Mouse (Mus musculus) activated CD4-positive, CD25-positive, alpha-beta regulatory T cell, adult 4 months (primary cell): ENCODE measurements around the gene Eif3k. TPM values are rescaled to one million over a fixed set of nuclear protein-coding genes. Genes with fewer than 3 reads are reported as not detected.

Experiments
- ATAC-seq: one replicate; pipeline ENCODE4 v1.8.0; 2017
- polyA plus RNA-seq, 2 experiments: library from polyadenylated mRNA; unstranded; fragments of 100-300 nt; shearing (Covaris generic); gene quantifications; one replicate each; pipeline ENCODE4 v1.2.1; 2017

The Eif3k gene
- polyA plus RNA-seq, 2 experiments from 2014 or later = 603 to 630 TPM

DNA sequence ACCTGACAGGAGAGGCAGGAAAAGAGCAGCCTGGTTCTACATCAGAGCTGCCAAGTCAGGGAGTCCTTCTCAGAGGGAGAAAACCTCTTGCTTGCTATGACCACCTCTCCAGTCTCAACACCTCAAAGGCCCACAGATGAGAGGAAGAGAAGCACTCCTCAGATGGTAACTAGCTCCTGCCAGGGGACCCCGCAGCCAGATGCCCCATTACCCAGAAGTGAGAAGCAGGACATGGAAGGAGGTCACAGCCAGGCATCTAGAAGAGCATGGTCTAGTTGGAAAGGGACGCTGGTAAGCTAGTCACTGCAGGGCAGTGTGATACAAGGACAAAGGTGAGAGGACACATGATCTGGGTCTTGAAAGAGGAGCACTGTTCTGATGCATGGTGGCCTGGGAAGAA lies 47.8 kb downstream of the Eif3k start:
- no peak for ATAC-seq

DNA sequence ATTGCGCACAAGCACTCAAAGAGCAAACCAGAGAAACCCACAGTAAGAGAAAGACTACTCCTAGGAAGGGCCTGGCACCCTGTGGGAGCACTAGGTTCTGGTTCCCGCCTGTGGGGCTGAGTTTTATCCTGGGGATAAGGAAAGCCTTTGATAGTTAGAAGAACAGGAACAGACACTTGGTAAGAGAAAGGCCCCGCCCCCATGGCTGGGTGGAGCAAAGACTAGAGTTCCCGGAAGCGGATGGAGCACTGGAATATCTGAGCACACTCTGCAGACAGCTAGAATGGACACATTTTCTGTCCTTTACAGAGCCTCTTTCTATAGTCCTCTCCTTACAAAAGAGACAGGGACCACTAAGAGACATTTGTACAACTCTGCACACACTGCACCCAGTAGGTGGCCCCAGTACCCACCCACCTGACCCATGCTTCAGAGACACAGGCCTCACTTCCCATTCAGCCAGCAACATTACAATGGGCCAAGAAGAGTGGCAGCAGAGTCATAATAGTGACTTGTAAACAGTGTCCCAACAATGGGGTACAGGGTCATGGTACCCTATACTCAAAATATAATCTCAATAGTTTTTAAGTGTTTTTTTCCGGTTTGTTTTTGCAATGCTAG lies 49.1 kb downstream of the Eif3k start:
- ATAC-seq = no peak

DNA sequence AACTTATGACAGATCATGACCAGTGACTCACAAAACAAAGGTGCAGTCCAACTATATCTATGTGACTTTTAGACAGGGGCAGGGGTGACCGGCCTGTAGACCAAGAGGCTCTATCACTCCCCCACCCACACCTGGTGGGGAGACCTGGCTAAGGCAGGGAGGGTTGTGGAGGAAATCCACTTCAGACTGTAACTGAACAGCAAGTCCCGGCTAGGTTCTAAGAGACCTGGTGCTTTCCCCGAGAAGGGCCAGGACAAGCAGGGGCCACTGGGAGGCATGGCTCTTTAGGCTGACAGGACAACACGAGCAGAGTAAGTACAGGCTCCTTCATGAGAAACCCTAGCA lies 50.0 kb downstream of the Eif3k start:
- no peak for ATAC-seq

DNA sequence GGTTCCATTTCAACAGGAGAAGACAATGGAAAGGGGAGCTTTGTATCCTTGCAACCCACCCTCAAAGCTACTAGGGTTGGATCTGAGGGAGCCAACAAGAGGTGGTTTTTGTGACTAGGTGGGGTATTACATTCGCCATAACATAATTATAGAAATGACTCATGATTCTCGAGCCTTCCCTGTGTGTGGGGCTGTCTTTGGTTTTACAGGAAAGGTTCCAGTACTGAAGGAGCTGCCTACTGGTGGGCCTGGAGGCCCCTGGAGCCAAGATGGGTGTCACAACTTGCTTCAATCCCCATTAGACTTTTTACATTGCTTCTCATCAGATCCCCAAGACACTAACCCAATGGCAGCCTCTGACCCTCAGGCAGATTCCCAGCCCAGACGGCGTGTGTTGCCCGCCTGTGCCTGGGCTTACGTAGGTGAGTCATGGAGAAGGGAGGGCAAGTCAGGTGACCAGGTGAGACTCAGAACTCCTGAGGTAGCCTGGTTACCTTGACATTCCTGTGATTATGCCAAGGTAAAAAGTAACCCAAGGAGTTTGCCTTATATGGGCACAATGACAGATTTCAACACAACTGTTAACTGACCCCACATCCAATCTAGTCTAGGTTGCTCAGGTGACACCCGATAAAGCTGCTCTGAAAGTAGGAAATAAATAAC lies 50.5 kb downstream of the Eif3k start:
- no peak for ATAC-seq

DNA sequence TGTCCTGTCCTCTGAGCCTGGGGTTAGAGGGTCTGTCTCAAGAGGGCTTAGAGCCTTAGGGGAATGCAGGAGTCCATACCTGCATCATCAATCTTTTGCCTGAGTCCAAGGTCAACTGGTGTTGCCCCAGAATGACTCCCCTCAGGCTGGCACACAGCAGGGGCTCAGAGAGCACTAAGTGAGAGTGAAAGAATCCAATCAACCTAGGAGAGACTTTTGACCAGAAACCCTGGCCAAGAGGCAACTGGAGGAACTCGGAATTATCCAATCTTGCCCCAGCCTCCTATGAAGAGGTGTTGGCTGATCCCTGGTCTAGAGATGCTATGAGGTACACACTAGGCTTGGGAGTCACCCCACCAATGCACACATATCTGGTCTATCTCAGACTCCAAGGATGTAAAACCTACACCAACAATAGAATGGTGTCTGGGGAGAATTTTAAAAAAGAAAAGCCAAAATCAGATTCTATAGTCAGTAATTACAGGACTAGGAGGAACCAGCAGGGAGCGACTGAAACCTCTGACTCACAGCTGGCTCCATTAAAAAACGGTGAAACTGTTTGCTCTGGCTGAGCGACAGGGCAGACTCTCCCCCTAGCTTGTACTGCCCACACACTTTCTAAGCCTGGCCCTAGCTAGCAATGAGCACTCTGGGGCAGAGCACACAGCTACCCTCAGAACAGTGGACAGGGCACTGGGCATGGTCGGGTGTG lies 51.2 kb downstream of the Eif3k start:
- no peak for ATAC-seq

DNA sequence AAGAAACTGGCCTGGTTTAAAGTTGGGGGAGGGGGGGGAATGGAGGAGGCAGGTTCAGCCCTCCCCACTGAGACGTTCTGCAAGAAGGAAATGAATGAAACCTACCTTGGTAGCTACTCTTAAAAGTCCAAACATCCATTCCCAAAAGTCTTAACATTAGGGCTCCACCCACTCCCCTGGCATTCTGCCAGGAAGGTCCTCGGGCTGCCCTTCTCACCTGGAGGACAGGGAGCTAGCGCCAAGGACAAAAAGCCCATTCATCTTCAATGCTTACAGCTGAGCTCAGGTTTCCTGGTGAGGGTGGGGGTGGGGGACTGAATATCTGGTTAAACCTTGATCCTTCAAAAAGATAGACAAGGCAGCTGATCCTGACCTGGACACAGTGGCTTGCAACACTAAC lies 52.3 kb downstream of the Eif3k start:
- no peak for ATAC-seq

DNA sequence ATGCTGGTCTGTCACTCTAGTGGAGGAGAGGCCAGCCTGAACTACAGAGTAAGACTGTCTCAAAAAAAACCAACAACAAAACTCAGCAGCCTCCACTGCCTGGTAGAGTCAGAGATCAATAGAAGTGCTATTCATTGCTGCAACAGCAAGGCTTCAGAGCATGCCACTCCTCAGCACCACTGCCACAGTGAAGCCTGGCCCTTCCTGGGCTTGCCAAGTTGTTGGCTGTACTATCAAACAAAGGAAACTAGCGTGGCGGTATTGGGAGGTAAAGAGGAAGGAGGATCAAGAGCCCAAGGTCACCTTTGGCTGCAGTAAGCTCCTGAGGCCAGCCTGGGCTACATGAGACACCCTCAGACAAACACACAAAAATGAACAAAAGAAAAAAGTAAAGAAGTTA lies 55.5 kb downstream of the Eif3k start:
- no peak for ATAC-seq

DNA sequence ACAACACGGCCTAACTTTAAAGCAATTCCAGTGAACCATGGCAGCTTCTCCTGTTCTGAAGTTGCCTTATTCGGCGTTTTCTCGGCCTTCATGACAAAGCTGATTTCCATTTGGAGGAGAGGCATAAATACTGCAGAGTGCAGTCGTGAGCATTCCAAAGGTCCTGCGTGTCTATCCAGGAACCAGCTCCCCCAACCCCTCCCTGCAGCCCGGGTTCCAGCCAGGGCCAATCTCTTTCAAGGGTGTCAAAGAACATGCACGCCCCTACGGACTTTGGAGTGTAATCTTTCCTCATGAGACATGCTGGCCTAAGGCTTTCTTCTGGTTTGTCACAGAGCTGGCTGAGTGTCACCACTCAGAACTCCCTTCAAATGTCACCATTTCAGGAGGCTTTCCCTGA lies 56.3 kb downstream of the Eif3k start:
- ATAC-seq = no peak

DNA sequence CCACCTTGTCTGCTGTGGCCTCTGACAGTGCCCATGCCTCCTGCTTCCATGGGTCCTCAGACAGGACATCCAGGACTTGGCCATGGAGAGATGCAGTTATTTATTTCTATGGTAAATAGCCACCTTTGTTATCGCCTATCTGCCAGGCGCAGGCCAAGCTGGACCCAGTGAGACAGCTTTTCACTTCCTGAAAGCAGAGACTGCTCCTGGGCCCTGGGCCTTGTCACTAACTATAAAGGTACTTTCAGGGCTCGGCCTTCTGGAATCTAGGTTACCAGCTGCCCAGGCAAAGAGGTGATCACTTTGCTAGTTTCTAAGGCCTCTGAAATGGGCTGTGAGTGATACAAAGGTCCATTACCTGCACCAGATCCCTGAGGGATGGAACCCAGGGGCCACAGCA lies 56.9 kb downstream of the Eif3k start:
- no peak for ATAC-seq

DNA sequence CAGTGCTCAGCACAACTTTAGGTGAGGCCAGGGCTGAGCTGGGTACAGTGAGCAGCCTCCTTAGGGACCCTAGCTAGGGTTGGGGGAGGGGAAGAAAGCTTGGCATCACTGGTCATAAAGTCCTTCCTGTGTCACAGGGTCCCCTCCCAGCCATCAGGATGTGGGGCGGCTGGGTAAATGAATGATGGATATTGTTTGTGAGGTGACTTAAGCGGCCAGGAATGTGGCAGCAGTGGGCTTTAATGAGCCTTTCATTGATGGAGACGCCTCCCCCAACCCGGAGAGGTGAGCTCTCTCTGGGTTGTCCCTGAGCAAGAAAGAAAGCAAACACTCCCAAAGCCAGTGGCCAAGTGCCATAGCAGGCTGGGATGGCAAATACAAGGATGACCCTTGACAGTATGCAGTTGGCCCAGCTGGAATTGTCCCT lies 57.8 kb downstream of the Eif3k start:
- no peak for ATAC-seq

DNA sequence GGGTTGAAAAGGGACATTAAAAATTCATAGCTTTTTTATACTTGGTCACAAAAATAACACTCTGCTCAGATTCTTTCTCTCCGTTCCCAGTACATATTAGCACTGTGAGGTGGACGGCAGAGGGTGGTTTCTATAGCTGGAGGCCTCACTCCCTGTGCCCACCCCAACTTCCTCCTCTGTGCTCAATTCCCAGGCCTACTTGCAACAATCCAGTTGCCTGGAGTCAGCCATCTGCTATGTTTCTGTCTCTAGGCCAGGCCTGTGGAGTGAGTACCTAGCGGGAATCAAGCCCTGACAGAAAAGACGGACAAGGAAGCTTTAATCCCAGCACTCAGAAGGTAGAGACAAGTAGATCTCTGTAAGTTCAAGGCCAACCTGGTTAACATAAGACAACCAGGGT lies 59.1 kb downstream of the Eif3k start:
- ATAC-seq = no peak

DNA sequence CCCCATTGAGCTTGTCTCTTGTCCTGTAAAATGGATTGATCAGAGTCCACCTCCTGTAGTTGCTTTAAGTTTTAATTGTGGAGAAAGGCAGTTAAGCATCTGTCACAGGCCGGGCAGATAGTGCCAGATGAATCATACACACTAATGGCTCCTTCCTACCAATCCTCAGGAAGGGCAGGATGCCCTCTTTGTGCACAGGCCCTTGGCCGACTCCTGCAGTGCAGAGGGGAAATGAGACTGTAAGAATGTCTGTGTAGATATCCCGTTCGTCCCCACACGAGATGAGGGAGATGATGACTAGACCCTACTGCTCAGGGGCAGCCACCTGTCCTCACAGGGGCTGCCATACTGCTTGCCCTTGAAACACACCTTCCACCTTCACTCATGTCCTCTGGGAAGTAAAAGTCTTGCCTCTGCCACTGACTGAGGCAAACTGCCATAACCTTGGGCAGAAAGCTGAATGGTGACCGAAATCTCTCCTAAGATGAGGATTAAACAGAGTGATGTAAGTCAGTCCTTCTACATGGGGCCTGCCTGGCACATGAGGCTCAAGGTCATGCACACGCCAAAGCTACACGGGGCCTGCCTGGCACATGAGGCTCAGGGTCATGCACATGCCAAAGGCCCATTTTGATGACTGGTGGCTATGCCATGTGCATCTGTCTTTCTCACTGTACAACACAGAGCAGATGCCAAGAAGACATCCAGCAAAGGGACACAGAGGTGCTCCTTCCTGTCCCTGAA lies 59.8 kb downstream of the Eif3k start:
- no peak for ATAC-seq

Other genes with a start within 250 kb of the Eif3k start
- gene Mrps12, start 240.0 kb downstream of the Eif3k start, polyA plus RNA-seq = 10 to 100 TPM; 71.9 to 75.7 TPM
- gene Sars2, start 239.9 kb downstream of the Eif3k start, polyA plus RNA-seq = 10 to 100 TPM in 1 of 2 experiments, 1 to 10 TPM in 1; 8.9 to 13.0 TPM
- not detected for gene Ccer2, start 225.7 kb downstream of the Eif3k start, polyA plus RNA-seq
- gene Sirt2, start 215.1 kb downstream of the Eif3k start, polyA plus RNA-seq = 100 to 1,000 TPM in 1 of 2 experiments, 10 to 100 TPM in 1; 82.3 to 103 TPM
- 10 to 100 TPM; 56.4 to 78.9 TPM for gene Nfkbib, start 214.4 kb downstream of the Eif3k start, polyA plus RNA-seq
- 100 to 1,000 TPM; 199 to 272 TPM for gene Rinl, start 192.9 kb downstream of the Eif3k start, polyA plus RNA-seq
- 100 to 1,000 TPM; 153 to 344 TPM for gene Hnrnpl, start 173.3 kb downstream of the Eif3k start, polyA plus RNA-seq
- 100 to 1,000 TPM; 192 to 199 TPM for gene Ech1, start 156.6 kb downstream of the Eif3k start, polyA plus RNA-seq
- gene Lgals4, start 148.0 kb downstream of the Eif3k start, polyA plus RNA-seq = 10 to 100 TPM; 20.1 to 27.2 TPM
- gene Lgals7, start 118.0 kb downstream of the Eif3k start, polyA plus RNA-seq = 1 to 10 TPM; 2.5 to 2.8 TPM
- under 1 TPM in 1 of 2 experiments, not detected in 1; 0.34 TPM for gene Capn12, start 100.4 kb downstream of the Eif3k start, polyA plus RNA-seq
- gene Actn4, start 19.5 kb downstream of the Eif3k start, polyA plus RNA-seq = 100 to 1,000 TPM in 1 of 2 experiments, 10 to 100 TPM in 1; 84.6 to 128 TPM
- 100 to 1,000 TPM in 1 of 2 experiments, 10 to 100 TPM in 1; 88.8 to 120 TPM for gene Map4k1, start 186 bp upstream of the Eif3k start, polyA plus RNA-seq
- gene Ryr1, start 143.3 kb upstream of the Eif3k start, polyA plus RNA-seq = under 1 TPM; 0.03 to 0.05 TPM
- gene Rasgrp4, start 153.0 kb upstream of the Eif3k start, polyA plus RNA-seq = 1 to 10 TPM in 1 of 2 experiments, under 1 TPM in 1; 0.95 to 1.1 TPM
- 10 to 100 TPM; 11.4 to 16.3 TPM for gene Fam98c, start 174.4 kb upstream of the Eif3k start, polyA plus RNA-seq
- gene Ggn, start 188.3 kb upstream of the Eif3k start, polyA plus RNA-seq = not detected
- under 1 TPM in 1 of 2 experiments, not detected in 1; 0.78 TPM for gene Spred3, start 188.5 kb upstream of the Eif3k start, polyA plus RNA-seq
- gene Psmd8, start 198.8 kb upstream of the Eif3k start, polyA plus RNA-seq = 100 to 1,000 TPM; 214 to 229 TPM
- under 1 TPM in 1 of 2 experiments, not detected in 1; 0.15 TPM for gene Catsperg1, start 232.2 kb upstream of the Eif3k start, polyA plus RNA-seq